Mouse (Mus musculus): ENCODE results near the gene Ptcd3. TPM values are rescaled to one million over a fixed set of nuclear protein-coding genes. Genes with fewer than 3 reads are reported as not detected.
A peak's percentile ranks its signal among the peaks of the same experiment; 100 is the strongest.

The Ptcd3 gene
- 0.28 and 0.44 TPM in 2 replicates for polyA plus RNA-seq (2012)

GRCm38 (mm10) chr6:71908481-71909381 lies at the start of gene Ptcd3, which contains the start of gene Polr1a:
Gene Ptcd3 (minus strand): TSS chr6:71908750.
Gene Polr1a (plus strand): TSS chr6:71909053.
- Histone ChIP-seq H3K36me3 (ENCODE audit: control insufficient read depth) (peaks cover 45% of the 10 kb centered on the region), H3K4me3 (replicated peaks) (peak within 1 kb of the TSS; percentile 72), H3K4me1 (ENCODE audit: control insufficient read depth) (peaks cover 39% of the 10 kb centered on the region), H3K27me3 (ENCODE audit: control insufficient read depth) (no peaks in the 10 kb centered on the region), H3K9me3 (ENCODE audit: control insufficient read depth, low read length) (no peaks in the 10 kb centered on the region)
- TF ChIP-seq GATA1 (IDR thresholded peaks at IDR 0.05; ENCODE audit: low read length) (no peak), TAL1 (IDR thresholded peaks at IDR 0.05; ENCODE audit: low read length) (no peak)

- Histone ChIP-seq H3K9me3 (ENCODE audit: control insufficient read depth, low read length) (no peaks in the 10 kb centered on the region), H3K4me1 (ENCODE audit: control insufficient read depth) (no peaks in the 10 kb centered on the region), H3K27me3 (ENCODE audit: control insufficient read depth) (no peaks in the 10 kb centered on the region), H3K36me3 (ENCODE audit: control insufficient read depth) (peaks cover 84% of the 10 kb centered on the region), H3K4me3 (replicated peaks) (no peak overlapping the region)
- TF ChIP-seq GATA1 (IDR thresholded peaks at IDR 0.05; ENCODE audit: low read length) (no peak), TAL1 (IDR thresholded peaks at IDR 0.05; ENCODE audit: low read length) (no peak)
Measured at GRCm38 (mm10) chr6:71951192-71951591, 42.6 kb upstream of the Ptcd3 start.

GRCm38 (mm10) chr6:71950592-71950991 lies 42.0 kb upstream of the Ptcd3 start:
- no peak for TF ChIP-seq TAL1 (IDR thresholded peaks at IDR 0.05; ENCODE audit: low read length)
- Histone ChIP-seq H3K4me1 (ENCODE audit: control insufficient read depth) (no peaks in the 10 kb centered on the region), H3K36me3 (ENCODE audit: control insufficient read depth) (peaks cover 88% of the 10 kb centered on the region)

GRCm38 (mm10) chr6:71949721-71950120 lies 41.2 kb upstream of the Ptcd3 start:
- H3K9me3 ChIP-seq (ENCODE audit: control insufficient read depth, low read length), result no peaks in the 10 kb centered on the region
- no peaks in the 10 kb centered on the region for H3K27me3 ChIP-seq (ENCODE audit: control insufficient read depth)
- no peaks in the 10 kb centered on the region for H3K4me1 ChIP-seq (ENCODE audit: control insufficient read depth)
- H3K36me3 ChIP-seq (ENCODE audit: control insufficient read depth), result peaks cover 91% of the 10 kb centered on the region
- TF ChIP-seq GATA1 (IDR thresholded peaks at IDR 0.05; ENCODE audit: low read length), result no peak
- no peak for TF ChIP-seq TAL1 (IDR thresholded peaks at IDR 0.05; ENCODE audit: low read length)
- H3K4me3 ChIP-seq (replicated peaks), result no peak overlapping the region

More at GRCm38 (mm10) chr6:71950592-71950991, 42.0 kb upstream of the Ptcd3 start:
- Histone ChIP-seq H3K4me3 (replicated peaks) (no peak overlapping the region), H3K27me3 (ENCODE audit: control insufficient read depth) (no peaks in the 10 kb centered on the region), H3K9me3 (ENCODE audit: control insufficient read depth, low read length) (no peaks in the 10 kb centered on the region)

- Histone ChIP-seq H3K4me3 (replicated peaks) (no peak overlapping the region), H3K27me3 (ENCODE audit: control insufficient read depth) (no peaks in the 10 kb centered on the region), H3K9me3 (ENCODE audit: control insufficient read depth, low read length) (no peaks in the 10 kb centered on the region), H3K4me1 (ENCODE audit: control insufficient read depth) (no peaks in the 10 kb centered on the region), H3K36me3 (ENCODE audit: control insufficient read depth) (peaks cover 76% of the 10 kb centered on the region)
- TF ChIP-seq TAL1 (IDR thresholded peaks at IDR 0.05; ENCODE audit: low read length), result no peak
- TF ChIP-seq GATA1 (IDR thresholded peaks at IDR 0.05; ENCODE audit: low read length), result no peak
Measured at GRCm38 (mm10) chr6:71946121-71946520, 37.6 kb upstream of the Ptcd3 start.

GRCm38 (mm10) chr6:71945101-71945500 lies 36.6 kb upstream of the Ptcd3 start:
- H3K9me3 ChIP-seq (ENCODE audit: control insufficient read depth, low read length), result no peaks in the 10 kb centered on the region
- H3K4me1 ChIP-seq (ENCODE audit: control insufficient read depth), result no peaks in the 10 kb centered on the region
- TF ChIP-seq GATA1 (IDR thresholded peaks at IDR 0.05; ENCODE audit: low read length) (no peak), TAL1 (IDR thresholded peaks at IDR 0.05; ENCODE audit: low read length) (no peak)
- H3K27me3 ChIP-seq (ENCODE audit: control insufficient read depth), result no peaks in the 10 kb centered on the region
- no peak overlapping the region for H3K4me3 ChIP-seq (replicated peaks)
- H3K36me3 ChIP-seq (ENCODE audit: control insufficient read depth), result peaks cover 76% of the 10 kb centered on the region

- Histone ChIP-seq H3K4me1 (ENCODE audit: control insufficient read depth) (no peaks in the 10 kb centered on the region), H3K4me3 (replicated peaks) (no peak overlapping the region), H3K36me3 (ENCODE audit: control insufficient read depth) (peaks cover 73% of the 10 kb centered on the region), H3K9me3 (ENCODE audit: control insufficient read depth, low read length) (no peaks in the 10 kb centered on the region), H3K27me3 (ENCODE audit: control insufficient read depth) (no peaks in the 10 kb centered on the region)
- TF ChIP-seq GATA1 (IDR thresholded peaks at IDR 0.05; ENCODE audit: low read length) (no peak), TAL1 (IDR thresholded peaks at IDR 0.05; ENCODE audit: low read length) (no peak)
Measured at GRCm38 (mm10) chr6:71940912-71941311, 32.4 kb upstream of the Ptcd3 start.

GRCm38 (mm10) chr6:71935737-71936136 lies 27.2 kb upstream of the Ptcd3 start:
- peaks cover 88% of the 10 kb centered on the region for H3K36me3 ChIP-seq (ENCODE audit: control insufficient read depth)
- TF ChIP-seq TAL1 (IDR thresholded peaks at IDR 0.05; ENCODE audit: low read length), result no peak
- no peak for TF ChIP-seq GATA1 (IDR thresholded peaks at IDR 0.05; ENCODE audit: low read length)
- H3K4me1 ChIP-seq (ENCODE audit: control insufficient read depth), result no peaks in the 10 kb centered on the region
- no peak overlapping the region for H3K4me3 ChIP-seq (replicated peaks)
- H3K9me3 ChIP-seq (ENCODE audit: control insufficient read depth, low read length), result no peaks in the 10 kb centered on the region
- no peaks in the 10 kb centered on the region for H3K27me3 ChIP-seq (ENCODE audit: control insufficient read depth)

GRCm38 (mm10) chr6:71934081-71934556 lies 25.6 kb upstream of the Ptcd3 start:
- Histone ChIP-seq H3K9me3 (ENCODE audit: control insufficient read depth, low read length) (no peaks in the 10 kb centered on the region), H3K27me3 (ENCODE audit: control insufficient read depth) (no peaks in the 10 kb centered on the region), H3K36me3 (ENCODE audit: control insufficient read depth) (peaks cover 95% of the 10 kb centered on the region), H3K4me3 (replicated peaks) (no peak overlapping the region), H3K4me1 (ENCODE audit: control insufficient read depth) (no peaks in the 10 kb centered on the region)
- no peak for TF ChIP-seq TAL1 (IDR thresholded peaks at IDR 0.05; ENCODE audit: low read length)

Measured in erythroblast, embryonic 14.5 days (primary cell).